Mouse (Mus musculus): ENCODE results near the gene Nupl2.

Gene Nupl2

GRCm38 (mm10) chr5:24208505-24208904 is 43.7 kb downstream of the Nupl2 start:
- DNase-seq (ENCODE audit: low spot score in 2 of 2): no peak

GRCm38 (mm10) chr5:24213861-24214546 is 49.2 kb downstream of the Nupl2 start:
- DNase-seq (ENCODE audit: low spot score in 2 of 2): no peak

GRCm38 (mm10) chr5:24214547-24214878 is 49.8 kb downstream of the Nupl2 start:
- no peak for DNase-seq (ENCODE audit: low spot score in 2 of 2)

DNA sequence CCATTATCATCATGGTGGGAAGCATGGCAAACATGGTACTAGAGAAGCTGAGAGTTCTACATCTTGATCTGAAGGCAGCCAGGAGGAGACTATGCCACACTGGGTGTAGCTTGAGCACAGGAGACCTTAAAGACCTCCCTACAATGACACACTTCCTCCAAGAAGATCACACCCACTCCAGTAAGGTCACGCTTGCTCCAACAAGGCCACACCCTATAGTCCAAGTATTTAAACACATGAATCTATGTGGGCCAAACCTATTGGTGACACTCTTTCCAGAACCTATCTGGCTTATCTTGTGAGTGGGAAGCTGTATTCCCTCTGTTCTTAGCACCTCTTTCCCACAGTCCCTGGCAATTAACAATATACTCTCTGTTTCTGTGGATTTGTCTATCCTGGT is 50.1 kb downstream of the Nupl2 start:
- no peak for DNase-seq (ENCODE audit: low spot score in 2 of 2)

Measured in heart, adult 9 months (tissue).